Mouse (Mus musculus) layer of hippocampus, adult 9-11 months (tissue): Measurements from ENCODE around the gene Ddx39b.

Source experiments
- DNase-seq: peaks from one replicate; pipeline ENCODE4 v3.0.0; 2022

The Ddx39b gene

GRCm38 (mm10) chr17:35245731-35246623 is 4.4 kb downstream of the Ddx39b start:
- no peak for DNase-seq

GRCm38 (mm10) chr17:35247144-35247543 is 5.6 kb downstream of the Ddx39b start:
- no peak for DNase-seq

- DNase-seq: no peak
Observed at GRCm38 (mm10) chr17:35248986-35249385, 7.4 kb downstream of the Ddx39b start.

GRCm38 (mm10) chr17:35249451-35250197 is 8.1 kb downstream of the Ddx39b start:
- DNase-seq: no peak

GRCm38 (mm10) chr17:35250348-35251120 is 9.0 kb downstream of the Ddx39b start:
- DNase-seq: no peak

- no peak for DNase-seq
Observed at GRCm38 (mm10) chr17:35251162-35251719, 9.7 kb downstream of the Ddx39b start.

GRCm38 (mm10) chr17:35251981-35252380 is 10.4 kb downstream of the Ddx39b start:
- DNase-seq: no peak

GRCm38 (mm10) chr17:35252619-35253292 is 11.2 kb downstream of the Ddx39b start:
- peak; percentile 9 for DNase-seq

GRCm38 (mm10) chr17:35253293-35254093 is 11.9 kb downstream of the Ddx39b start:
- peak; percentile 2 for DNase-seq

GRCm38 (mm10) chr17:35254241-35255098 is 12.9 kb downstream of the Ddx39b start:
- DNase-seq: peak; percentile 24

- peak; percentile 9 for DNase-seq
Observed at GRCm38 (mm10) chr17:35255301-35255700, 13.8 kb downstream of the Ddx39b start.

- peak; percentile 2 for DNase-seq
Observed at GRCm38 (mm10) chr17:35255704-35256103, 14.2 kb downstream of the Ddx39b start.

- no peak for DNase-seq
Observed at GRCm38 (mm10) chr17:35257378-35257777, 15.8 kb downstream of the Ddx39b start.

- DNase-seq: peak; percentile 95
Observed at GRCm38 (mm10) chr17:35257824-35258491, 16.4 kb downstream of the Ddx39b start.

- DNase-seq: peak; percentile 77
Observed at GRCm38 (mm10) chr17:35258492-35259478, 17.2 kb downstream of the Ddx39b start.

GRCm38 (mm10) chr17:35259621-35260020 is 18.1 kb downstream of the Ddx39b start:
- no peak for DNase-seq

- DNase-seq: no peak
Observed at GRCm38 (mm10) chr17:35261651-35262050, 20.1 kb downstream of the Ddx39b start.
